Mouse (Mus musculus): ENCODE data around the gene Ankef1. TPM values are rescaled to one million over a fixed set of nuclear protein-coding genes. Genes with fewer than 3 reads are reported as not detected.

The Ankef1 gene
- 0.75 and 0.77 TPM in 2 replicates for polyA plus RNA-seq (2016; fragmentation: Nextera tagmentation; extraction: Ambion mirVana)

DNA sequence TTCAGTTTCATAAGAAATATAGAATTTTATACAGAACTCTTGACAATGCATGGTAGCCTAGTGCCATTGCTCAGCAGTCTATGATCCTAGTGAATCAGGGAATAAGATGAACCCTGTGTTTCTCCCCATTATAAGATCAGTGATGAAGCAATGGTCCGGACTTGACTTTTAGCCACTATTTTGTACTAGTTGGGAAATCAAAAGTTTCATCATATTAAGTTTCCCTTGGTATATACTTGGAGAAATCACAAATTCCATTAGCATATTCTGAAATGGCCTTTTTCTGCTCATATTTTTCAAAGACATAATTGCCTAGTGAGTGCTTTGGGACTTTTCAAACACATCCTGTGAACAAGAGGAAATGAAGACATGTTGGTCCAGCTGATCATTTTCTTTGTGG lies at the start of gene Ankef1:
Gene Ankef1 (plus strand): TSS at position 260 of the 400 bp plus-strand sequence.
- H3K27me3 ChIP-seq (ENCODE audit: insufficient read depth, poor library complexity, severe bottlenecking), result no peaks in the 10 kb centered on the region
- H3K4me1 ChIP-seq (replicated peaks), result no peaks in the 10 kb centered on the region; the same call in 1 of the 2 replicates
- H3K4me3 ChIP-seq, result no peak within 1 kb of the TSS
- no peak for DNase-seq (ENCODE audit: low spot score)
- 90% methylated on average over 1 of the region's 1 CpGs for WGBS
- H3K9me3 ChIP-seq, result no peaks in the 10 kb centered on the region
- no peak within 1 kb of the TSS for H3K27ac ChIP-seq
- no peaks in the 10 kb centered on the region for H3K36me3 ChIP-seq

- no peaks in the 10 kb centered on the region for H3K9me3 ChIP-seq
- no peak overlapping the region for H3K4me3 ChIP-seq
- no peaks in the 10 kb centered on the region for H3K27me3 ChIP-seq (ENCODE audit: insufficient read depth, poor library complexity, severe bottlenecking)
- 88% methylated on average over 2 of the region's 2 CpGs for WGBS
- H3K4me1 ChIP-seq (replicated peaks), result no peaks in the 10 kb centered on the region
- H3K36me3 ChIP-seq, result no peaks in the 10 kb centered on the region
- no peak overlapping the region for H3K27ac ChIP-seq
- no peak for DNase-seq (ENCODE audit: low spot score)
Measured at GRCm38 (mm10) chr2:136456468-136456867, 45.2 kb upstream of the Ankef1 start.

GRCm38 (mm10) chr2:136456875-136457274 lies 44.8 kb upstream of the Ankef1 start:
- no peak for DNase-seq (ENCODE audit: low spot score)
- H3K4me3 ChIP-seq, result no peak overlapping the region
- H3K36me3 ChIP-seq, result no peaks in the 10 kb centered on the region
- H3K27ac ChIP-seq, result no peak overlapping the region
- H3K4me1 ChIP-seq (replicated peaks), result no peaks in the 10 kb centered on the region
- H3K27me3 ChIP-seq (ENCODE audit: insufficient read depth, poor library complexity, severe bottlenecking), result no peaks in the 10 kb centered on the region
- WGBS, result 87% methylated on average over 3 of the region's 3 CpGs
- H3K9me3 ChIP-seq, result no peaks in the 10 kb centered on the region

- Histone ChIP-seq H3K9me3 (no peaks in the 10 kb centered on the region), H3K4me1 (replicated peaks) (no peaks in the 10 kb centered on the region), H3K4me3 (no peak overlapping the region), H3K36me3 (no peaks in the 10 kb centered on the region), H3K27ac (no peak overlapping the region), H3K27me3 (ENCODE audit: insufficient read depth, poor library complexity, severe bottlenecking) (no peaks in the 10 kb centered on the region)
- 80% methylated on average over 3 of the region's 3 CpGs for WGBS
- DNase-seq (ENCODE audit: low spot score), result no peak
Measured at GRCm38 (mm10) chr2:136477656-136478055, 24.1 kb upstream of the Ankef1 start.

GRCm38 (mm10) chr2:136482269-136482668 lies 19.4 kb upstream of the Ankef1 start:
- DNase-seq (ENCODE audit: low spot score), result no peak
- H3K36me3 ChIP-seq, result no peaks in the 10 kb centered on the region
- no peaks in the 10 kb centered on the region for H3K9me3 ChIP-seq
- 0 out of 2 replicates have a peak, but pooled peaks cover 5% of the 10 kb centered on the region for H3K4me1 ChIP-seq (replicated peaks)
- H3K4me3 ChIP-seq, result no peak overlapping the region
- 81% methylated on average over 5 of the region's 5 CpGs for WGBS
- H3K27me3 ChIP-seq (ENCODE audit: insufficient read depth, poor library complexity, severe bottlenecking), result no peaks in the 10 kb centered on the region
- H3K27ac ChIP-seq, result no peak overlapping the region

GRCm38 (mm10) chr2:136483058-136483457 lies 18.7 kb upstream of the Ankef1 start:
- Histone ChIP-seq H3K27ac (no peak overlapping the region), H3K4me3 (no peak overlapping the region), H3K4me1 (replicated peaks) (0 out of 2 replicates have a peak, but pooled peaks cover 5% of the 10 kb centered on the region), H3K27me3 (ENCODE audit: insufficient read depth, poor library complexity, severe bottlenecking) (no peaks in the 10 kb centered on the region), H3K9me3 (no peaks in the 10 kb centered on the region), H3K36me3 (no peaks in the 10 kb centered on the region)
- 85% methylated on average over 3 of the region's 3 CpGs for WGBS
- no peak for DNase-seq (ENCODE audit: low spot score)

GRCm38 (mm10) chr2:136484955-136485354 lies 16.8 kb upstream of the Ankef1 start:
- no peak overlapping the region for H3K27ac ChIP-seq
- H3K4me3 ChIP-seq, result no peak overlapping the region
- no peak for DNase-seq (ENCODE audit: low spot score)
- no peaks in the 10 kb centered on the region for H3K36me3 ChIP-seq
- no peaks in the 10 kb centered on the region for H3K27me3 ChIP-seq (ENCODE audit: insufficient read depth, poor library complexity, severe bottlenecking)
- 0 out of 2 replicates have a peak, but pooled peaks cover 5% of the 10 kb centered on the region for H3K4me1 ChIP-seq (replicated peaks)
- H3K9me3 ChIP-seq, result no peaks in the 10 kb centered on the region
- 80% methylated on average over 3 of the region's 3 CpGs for WGBS

GRCm38 (mm10) chr2:136485401-136485800 lies 16.3 kb upstream of the Ankef1 start:
- Histone ChIP-seq H3K4me3 (no peak overlapping the region), H3K36me3 (no peaks in the 10 kb centered on the region), H3K27ac (no peak overlapping the region), H3K4me1 (replicated peaks) (0 out of 2 replicates have a peak, but pooled peaks cover 5% of the 10 kb centered on the region), H3K9me3 (no peaks in the 10 kb centered on the region), H3K27me3 (ENCODE audit: insufficient read depth, poor library complexity, severe bottlenecking) (no peaks in the 10 kb centered on the region)
- 94% methylated on average over 1 of the region's 1 CpGs for WGBS
- no peak for DNase-seq (ENCODE audit: low spot score)

GRCm38 (mm10) chr2:136485815-136486619 lies 15.7 kb upstream of the Ankef1 start:
- Histone ChIP-seq H3K4me1 (replicated peaks) (0 out of 2 replicates have a peak, but pooled peaks cover 5% of the 10 kb centered on the region), H3K36me3 (no peaks in the 10 kb centered on the region), H3K4me3 (no peak overlapping the region), H3K27ac (peak overlapping the region; percentile 62), H3K27me3 (ENCODE audit: insufficient read depth, poor library complexity, severe bottlenecking) (no peaks in the 10 kb centered on the region), H3K9me3 (no peaks in the 10 kb centered on the region)
- DNase-seq (ENCODE audit: low spot score), result peak; percentile 67
- WGBS, result 22% methylated on average over 6 of the region's 6 CpGs

DNA sequence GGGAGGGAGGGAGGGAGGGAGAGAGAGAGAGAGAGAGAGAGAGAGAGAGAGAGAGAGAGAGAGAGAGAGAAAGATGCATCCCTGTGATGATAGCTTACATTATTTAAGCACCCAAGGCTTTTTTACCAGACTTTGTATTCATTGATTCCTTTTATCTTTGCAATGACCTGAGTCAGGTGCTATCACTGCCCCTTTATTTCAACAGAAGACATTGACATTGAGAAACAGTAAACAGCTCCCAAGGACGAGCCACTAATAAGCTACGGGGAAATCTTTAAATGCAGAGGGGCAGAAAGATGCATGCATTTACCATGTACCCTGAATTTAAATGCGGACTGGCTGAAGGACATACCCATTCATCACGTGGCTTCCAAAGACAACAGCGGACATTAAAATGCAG lies 14.7 kb upstream of the Ankef1 start:
- Histone ChIP-seq H3K9me3 (no peaks in the 10 kb centered on the region), H3K4me3 (no peak overlapping the region), H3K27me3 (ENCODE audit: insufficient read depth, poor library complexity, severe bottlenecking) (no peaks in the 10 kb centered on the region), H3K4me1 (replicated peaks) (0 out of 2 replicates have a peak, but pooled peaks cover 5% of the 10 kb centered on the region), H3K36me3 (no peaks in the 10 kb centered on the region), H3K27ac (no peak overlapping the region)
- no peak for DNase-seq (ENCODE audit: low spot score)
- WGBS, result 81% methylated on average over 5 of the region's 5 CpGs

DNA sequence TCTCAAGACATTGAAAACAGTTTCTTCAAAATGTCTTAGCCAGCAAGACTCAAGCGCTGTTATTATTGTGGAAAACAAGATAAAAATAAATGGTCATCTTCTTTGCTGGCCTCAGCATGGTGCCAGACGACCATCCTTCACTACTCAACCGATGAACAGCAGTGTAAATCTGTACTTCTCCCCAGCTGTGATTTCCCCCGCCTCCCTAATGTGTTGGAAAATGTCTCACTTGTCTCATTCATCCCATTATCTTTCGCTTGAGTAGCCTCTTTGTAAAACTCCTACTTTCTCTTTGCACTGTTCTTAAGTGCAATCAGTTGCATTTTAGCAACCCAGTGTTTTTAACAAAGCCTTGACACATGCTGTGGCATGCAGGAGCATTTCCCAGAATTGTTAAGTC lies 9.4 kb downstream of the Ankef1 start:
- H3K27me3 ChIP-seq (ENCODE audit: insufficient read depth, poor library complexity, severe bottlenecking), result peaks cover 24% of the 10 kb centered on the region
- H3K4me3 ChIP-seq, result no peak overlapping the region
- 29% methylated on average over 5 of the region's 5 CpGs for WGBS
- H3K4me1 ChIP-seq (replicated peaks), result peaks cover 8% of the 10 kb centered on the region; the same call in 1 of the 2 replicates
- DNase-seq (ENCODE audit: low spot score), result peak; percentile 11
- H3K27ac ChIP-seq, result no peak overlapping the region
- H3K36me3 ChIP-seq, result no peaks in the 10 kb centered on the region
- no peaks in the 10 kb centered on the region for H3K9me3 ChIP-seq

DNA sequence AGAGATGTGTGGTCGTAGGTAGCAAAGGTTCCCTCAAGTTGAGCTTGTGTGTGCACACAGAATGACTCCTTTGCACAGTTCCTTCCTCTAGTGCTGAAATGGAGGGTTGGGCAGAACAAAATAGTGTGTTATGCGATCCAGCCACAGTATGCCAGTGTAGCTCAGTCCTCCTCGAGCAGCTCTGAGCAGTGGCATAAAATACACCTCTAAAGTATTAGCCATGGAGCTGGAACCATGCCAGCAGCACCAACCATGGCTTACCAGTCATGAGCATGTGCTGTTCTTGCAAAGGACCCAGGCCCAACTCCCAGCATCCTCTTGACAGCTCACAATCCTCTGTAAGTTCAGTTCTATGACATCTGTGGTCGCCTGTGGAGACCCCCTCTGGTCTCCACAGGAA lies 10.0 kb downstream of the Ankef1 start:
- Histone ChIP-seq H3K27me3 (ENCODE audit: insufficient read depth, poor library complexity, severe bottlenecking) (peaks cover 24% of the 10 kb centered on the region), H3K9me3 (no peaks in the 10 kb centered on the region), H3K4me3 (no peak overlapping the region), H3K27ac (no peak overlapping the region), H3K4me1 (replicated peaks) (peaks cover 8% of the 10 kb centered on the region; the same call in 1 of the 2 replicates), H3K36me3 (no peaks in the 10 kb centered on the region)
- WGBS, result 72% methylated on average over 4 of the region's 4 CpGs
- no peak for DNase-seq (ENCODE audit: low spot score)

DNA sequence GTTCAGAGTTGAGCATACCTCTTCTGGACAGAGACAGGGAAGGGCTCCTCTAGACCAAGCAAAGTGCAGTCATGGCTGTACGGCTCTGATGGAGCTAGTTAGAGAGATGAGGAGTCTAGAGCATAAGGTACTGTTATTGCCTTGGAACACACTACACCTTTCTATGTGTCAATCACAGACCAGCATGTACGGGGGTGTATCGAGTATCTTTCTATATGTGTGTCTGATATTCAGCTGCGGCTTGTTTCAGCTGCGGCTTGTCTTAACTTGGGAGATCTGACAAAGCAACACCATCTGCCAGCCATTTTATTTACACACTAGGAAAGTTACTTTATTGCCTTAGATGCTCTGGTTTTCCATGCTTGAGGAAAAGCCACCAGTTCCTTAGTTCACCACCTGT lies 11.1 kb downstream of the Ankef1 start:
- no peaks in the 10 kb centered on the region for H3K36me3 ChIP-seq
- no peaks in the 10 kb centered on the region for H3K9me3 ChIP-seq
- DNase-seq (ENCODE audit: low spot score), result no peak
- WGBS, result 91% methylated on average over 5 of the region's 5 CpGs
- peaks cover 24% of the 10 kb centered on the region for H3K27me3 ChIP-seq (ENCODE audit: insufficient read depth, poor library complexity, severe bottlenecking)
- H3K4me3 ChIP-seq, result no peak overlapping the region
- no peak overlapping the region for H3K27ac ChIP-seq
- H3K4me1 ChIP-seq (replicated peaks), result peaks cover 8% of the 10 kb centered on the region; the same call in 1 of the 2 replicates

Measured in hindbrain, embryonic 10.5 days (tissue).